Mouse (Mus musculus): ENCODE results near the gene Frmd4a.

DNA sequence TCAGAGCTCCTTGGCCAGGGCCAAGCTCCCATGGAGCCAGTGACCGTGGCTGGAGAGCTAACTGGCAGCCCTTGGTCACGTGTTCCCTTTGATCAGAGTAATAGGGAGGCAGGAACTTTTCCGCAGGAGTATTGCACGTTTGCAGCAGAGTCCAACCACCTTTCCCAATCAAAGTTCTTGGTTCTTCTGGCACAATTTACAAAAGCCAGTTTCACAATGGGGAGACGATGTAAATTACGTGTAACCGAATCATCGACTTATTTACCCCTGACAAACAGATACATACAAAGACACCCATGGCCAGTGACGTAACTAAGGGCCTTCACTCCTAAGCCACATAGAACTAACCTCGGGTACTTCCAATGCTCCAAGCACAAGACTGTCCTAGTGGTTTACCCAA, 591.9 kb downstream of the Frmd4a start:
- TF ChIP-seq CTCF (IDR thresholded peaks at IDR 0.05), result no peak
- TF ChIP-seq EP300 (IDR thresholded peaks at IDR 0.05; ENCODE audit: insufficient read depth, low read depth, low read length), result no peak
- TF ChIP-seq POLR2A (IDR thresholded peaks at IDR 0.05; ENCODE audit: insufficient read depth, low read depth, low read length), result no peak
